Mouse (Mus musculus): ENCODE measurements at regions not wholly inside any gene's neighbourhood (a gene's known extent, or its start where the extent isn't known, plus 50 kb on each side); places are given as distances from the start of the nearest gene placed in this dataset.
"Not testable (repeated sequence)": the region's sequence is repeated elsewhere in the genome, so short reads cannot be mapped to it uniquely, and the experiment has no call there.

DNA sequence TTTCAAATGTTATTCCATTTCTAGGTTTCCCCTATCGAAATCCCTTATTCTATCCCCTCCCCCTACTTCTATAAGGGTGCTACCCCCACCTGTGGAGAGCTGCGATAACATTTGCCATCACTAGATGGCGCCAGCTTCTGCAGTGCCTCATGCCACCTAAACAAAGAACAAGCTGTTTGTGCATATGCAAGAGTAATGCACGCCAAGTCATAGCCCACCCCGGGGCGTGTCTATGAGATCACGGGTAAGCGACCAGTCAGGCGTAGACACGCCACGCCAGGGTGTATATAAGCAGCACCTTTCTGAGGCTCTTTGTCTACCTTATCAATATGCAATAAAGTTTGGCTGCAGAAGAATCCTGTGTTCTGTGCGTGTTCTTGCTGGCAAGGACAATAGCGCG is 79.6 kb downstream of the Prl2c2 start:
- Histone ChIP-seq H3K4me3 (ENCODE audit: low read depth, low read length) (no peak overlapping the region), H3K9ac (ENCODE audit: low read depth, poor library complexity, severe bottlenecking) (no peak overlapping the region), H3K27ac (ENCODE audit: insufficient read depth, low read length) (no peak overlapping the region), H3K27me3 (ENCODE audit: control insufficient read depth, insufficient read depth, low read length, poor library complexity, severe bottlenecking) (no peaks in the 10 kb centered on the region), H3K36me3 (ENCODE audit: control insufficient read depth, insufficient read depth, low read length, poor library complexity, severe bottlenecking) (no peaks in the 10 kb centered on the region), H3K9me3 (replicated peaks; ENCODE audit: control insufficient read depth, insufficient read depth, low read length, poor library complexity, severe bottlenecking) (peaks cover 50% of the 10 kb centered on the region), H3K4me1 (ENCODE audit: control insufficient read depth, insufficient read depth, low read length) (no peaks in the 10 kb centered on the region)
- no peak for TF ChIP-seq POLR2A (IDR thresholded peaks at IDR 0.05; ENCODE audit: insufficient read depth, low read length)
- peak; percentile 57 for TF ChIP-seq CTCF (IDR thresholded peaks at IDR 0.05; ENCODE audit: low read depth, low read length)
- TF ChIP-seq EP300 (IDR thresholded peaks at IDR 0.05; ENCODE audit: insufficient read depth, low read depth, low read length), result no peak

DNA sequence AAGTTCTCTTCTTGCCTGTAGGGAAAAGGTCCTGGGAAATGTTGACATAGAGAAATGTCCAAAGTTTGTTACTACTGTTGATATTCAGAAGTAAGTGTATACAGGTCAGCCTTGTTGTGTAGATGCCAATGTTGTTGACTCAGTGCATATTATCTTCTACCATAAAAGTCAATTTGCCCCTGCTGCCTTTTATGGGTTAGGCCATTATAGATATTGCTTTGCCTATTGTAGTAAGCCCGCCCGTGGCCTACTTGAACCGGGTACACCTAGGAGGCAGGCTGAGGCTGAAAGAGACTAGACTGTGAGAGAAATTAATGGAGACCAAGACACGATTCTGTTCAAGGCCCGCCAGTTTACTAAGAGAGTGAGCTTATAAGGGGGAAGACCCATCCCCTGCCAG is 92.3 kb downstream of the Prl2c2 start:
- Histone ChIP-seq H3K9ac (ENCODE audit: low read depth, poor library complexity, severe bottlenecking) (no peak overlapping the region), H3K36me3 (ENCODE audit: control insufficient read depth, insufficient read depth, low read length, poor library complexity, severe bottlenecking) (no peaks in the 10 kb centered on the region), H3K4me3 (ENCODE audit: low read depth, low read length) (no peak overlapping the region), H3K27ac (ENCODE audit: insufficient read depth, low read length) (no peak overlapping the region), H3K27me3 (ENCODE audit: control insufficient read depth, insufficient read depth, low read length, poor library complexity, severe bottlenecking) (no peaks in the 10 kb centered on the region), H3K4me1 (ENCODE audit: control insufficient read depth, insufficient read depth, low read length) (no peaks in the 10 kb centered on the region), H3K9me3 (replicated peaks; ENCODE audit: control insufficient read depth, insufficient read depth, low read length, poor library complexity, severe bottlenecking) (0 out of 2 replicates have a peak, but pooled peaks cover 2% of the 10 kb centered on the region)
- no peak for TF ChIP-seq EP300 (IDR thresholded peaks at IDR 0.05; ENCODE audit: insufficient read depth, low read depth, low read length)
- no peak for TF ChIP-seq CTCF (IDR thresholded peaks at IDR 0.05; ENCODE audit: low read depth, low read length)
- TF ChIP-seq POLR2A (IDR thresholded peaks at IDR 0.05; ENCODE audit: insufficient read depth, low read length), result no peak

DNA sequence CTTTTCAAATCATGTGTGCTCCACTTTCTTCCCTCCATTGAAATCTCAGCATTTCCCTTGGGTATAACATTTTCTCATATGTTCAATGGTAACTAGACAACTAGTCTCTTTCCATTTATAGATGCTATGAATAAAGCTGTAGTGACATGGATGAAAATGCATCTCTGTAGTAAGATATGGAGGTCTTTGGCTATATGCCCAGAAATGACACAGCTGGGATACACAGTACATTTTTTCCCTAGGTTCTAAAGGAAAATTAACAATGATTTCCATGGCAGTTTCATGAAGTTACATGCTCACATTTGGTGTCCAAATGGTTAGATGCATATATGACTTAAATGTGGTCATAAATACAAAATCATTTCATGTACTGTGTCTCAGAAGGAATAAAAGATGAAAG is 99.0 kb downstream of the Prl2c2 start:
- no peak overlapping the region for H3K27ac ChIP-seq (ENCODE audit: insufficient read depth, low read length)
- TF ChIP-seq EP300 (IDR thresholded peaks at IDR 0.05; ENCODE audit: insufficient read depth, low read depth, low read length), result no peak
- no peak for TF ChIP-seq POLR2A (IDR thresholded peaks at IDR 0.05; ENCODE audit: insufficient read depth, low read length)
- no peak for TF ChIP-seq CTCF (IDR thresholded peaks at IDR 0.05; ENCODE audit: low read depth, low read length)
- H3K27me3 ChIP-seq (ENCODE audit: control insufficient read depth, insufficient read depth, low read length, poor library complexity, severe bottlenecking), result no peaks in the 10 kb centered on the region
- H3K9ac ChIP-seq (ENCODE audit: low read depth, poor library complexity, severe bottlenecking), result no peak overlapping the region
- no peaks in the 10 kb centered on the region for H3K4me1 ChIP-seq (ENCODE audit: control insufficient read depth, insufficient read depth, low read length)
- H3K36me3 ChIP-seq (ENCODE audit: control insufficient read depth, insufficient read depth, low read length, poor library complexity, severe bottlenecking), result no peaks in the 10 kb centered on the region
- no peaks in the 10 kb centered on the region for H3K9me3 ChIP-seq (replicated peaks; ENCODE audit: control insufficient read depth, insufficient read depth, low read length, poor library complexity, severe bottlenecking)
- no peak overlapping the region for H3K4me3 ChIP-seq (ENCODE audit: low read depth, low read length)

DNA sequence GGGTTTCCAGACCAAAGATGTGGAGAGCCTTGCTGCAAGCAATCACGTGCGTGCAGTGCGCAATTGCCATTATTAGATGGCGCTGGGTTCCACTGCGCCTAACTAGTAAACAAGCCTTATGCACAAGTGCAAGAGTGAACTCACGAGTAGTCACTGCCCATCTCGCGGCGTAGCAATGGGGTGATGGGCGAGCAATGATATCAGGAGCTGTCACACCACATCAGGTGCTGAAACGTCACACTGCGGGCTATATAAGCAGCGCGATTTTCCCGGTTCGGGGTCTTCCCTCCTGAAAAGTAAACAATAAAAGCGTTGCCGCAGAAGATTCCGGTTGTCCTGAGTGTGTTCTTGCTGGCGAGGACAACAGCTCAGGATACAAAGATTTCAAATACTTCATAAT is 89.8 kb upstream of the Prl2c3 start:
- H3K27ac ChIP-seq (ENCODE audit: insufficient read depth, low read length); H3K36me3 ChIP-seq (ENCODE audit: control insufficient read depth, insufficient read depth, low read length, poor library complexity, severe bottlenecking); H3K9ac ChIP-seq (ENCODE audit: low read depth, poor library complexity, severe bottlenecking); H3K4me1 ChIP-seq (ENCODE audit: control insufficient read depth, insufficient read depth, low read length); H3K4me3 ChIP-seq (ENCODE audit: low read depth, low read length); H3K27me3 ChIP-seq (ENCODE audit: control insufficient read depth, insufficient read depth, low read length, poor library complexity, severe bottlenecking): not testable (repeated sequence)
- H3K9me3 ChIP-seq (replicated peaks; ENCODE audit: control insufficient read depth, insufficient read depth, low read length, poor library complexity, severe bottlenecking), result peaks cover 10% of the 10 kb centered on the region; the same call in 1 of the 2 replicates

DNA sequence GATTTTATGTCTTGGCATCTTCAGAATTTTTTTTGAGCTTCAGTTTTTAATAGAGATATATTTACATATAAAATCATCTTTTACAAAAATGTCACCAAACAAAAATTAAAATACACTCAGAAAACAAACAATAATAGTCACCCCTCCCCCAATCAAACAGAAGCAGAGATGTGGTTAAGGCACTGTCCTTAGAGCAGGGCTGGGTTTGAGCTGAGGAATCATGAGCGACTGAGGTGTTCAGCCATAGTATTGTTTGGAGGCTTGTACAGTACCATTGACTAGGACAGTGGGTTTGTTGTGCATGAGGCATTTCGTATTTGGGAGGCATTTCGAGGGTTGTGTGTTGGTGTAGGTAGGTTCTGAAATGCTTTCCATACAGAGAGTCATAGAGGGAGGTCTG is 79.6 kb upstream of the Prl2c3 start:
- H3K27me3 ChIP-seq (ENCODE audit: control insufficient read depth, insufficient read depth, low read length, poor library complexity, severe bottlenecking); H3K27ac ChIP-seq (ENCODE audit: insufficient read depth, low read length); H3K36me3 ChIP-seq (ENCODE audit: control insufficient read depth, insufficient read depth, low read length, poor library complexity, severe bottlenecking); H3K9ac ChIP-seq (ENCODE audit: low read depth, poor library complexity, severe bottlenecking); H3K4me3 ChIP-seq (ENCODE audit: low read depth, low read length); H3K9me3 ChIP-seq (replicated peaks; ENCODE audit: control insufficient read depth, insufficient read depth, low read length, poor library complexity, severe bottlenecking); H3K4me1 ChIP-seq (ENCODE audit: control insufficient read depth, insufficient read depth, low read length): not testable (repeated sequence)

DNA sequence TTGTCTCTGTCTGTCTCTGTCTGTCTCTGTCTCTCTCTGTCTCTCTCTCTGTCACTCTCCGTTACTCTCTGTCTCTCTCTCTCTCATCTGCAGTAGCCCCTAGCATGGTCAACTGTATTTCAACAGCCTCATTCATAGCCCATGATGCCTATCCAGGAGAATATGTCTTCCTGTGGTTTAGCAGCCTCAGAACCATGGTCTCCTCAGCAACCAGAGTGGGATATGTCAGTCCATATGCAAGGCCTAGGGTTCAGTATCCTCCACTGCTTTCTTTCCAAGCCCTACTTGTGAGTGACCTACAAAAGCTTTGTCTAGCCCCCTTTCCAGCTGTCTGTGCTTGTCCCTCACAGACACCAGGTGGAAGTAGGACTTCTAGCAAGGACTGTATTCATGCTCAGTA is 65.1 kb upstream of the Prl2c3 start:
- not testable (repeated sequence) for H3K27ac ChIP-seq (ENCODE audit: insufficient read depth, low read length); H3K9ac ChIP-seq (ENCODE audit: low read depth, poor library complexity, severe bottlenecking); H3K4me3 ChIP-seq (ENCODE audit: low read depth, low read length); H3K4me1 ChIP-seq (ENCODE audit: control insufficient read depth, insufficient read depth, low read length); H3K27me3 ChIP-seq (ENCODE audit: control insufficient read depth, insufficient read depth, low read length, poor library complexity, severe bottlenecking); H3K36me3 ChIP-seq (ENCODE audit: control insufficient read depth, insufficient read depth, low read length, poor library complexity, severe bottlenecking)
- peaks cover 28% of the 10 kb centered on the region for H3K9me3 ChIP-seq (replicated peaks; ENCODE audit: control insufficient read depth, insufficient read depth, low read length, poor library complexity, severe bottlenecking)

DNA sequence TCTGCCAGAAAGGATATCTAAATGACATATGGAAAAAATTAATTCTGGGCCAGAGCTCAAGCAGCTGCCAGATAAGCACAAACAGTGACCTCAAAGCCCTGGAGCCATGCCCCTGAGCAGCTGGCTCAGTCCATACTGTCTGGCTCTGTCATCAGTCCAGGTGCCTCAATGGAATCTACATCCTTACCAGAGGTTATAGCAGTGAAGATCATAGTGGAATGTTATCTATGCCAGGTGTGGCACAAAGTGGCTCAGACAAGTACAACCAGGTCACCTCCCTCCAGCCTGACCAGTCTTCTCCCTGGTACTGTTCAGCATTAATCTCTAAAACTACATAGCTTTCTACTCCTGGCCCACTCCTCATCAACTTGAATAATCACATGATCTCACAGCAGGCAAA is 64.4 kb upstream of the Prl2c3 start:
- Histone ChIP-seq H3K9ac (ENCODE audit: low read depth, poor library complexity, severe bottlenecking) (no peak overlapping the region), H3K27me3 (ENCODE audit: control insufficient read depth, insufficient read depth, low read length, poor library complexity, severe bottlenecking) (no peaks in the 10 kb centered on the region), H3K9me3 (replicated peaks; ENCODE audit: control insufficient read depth, insufficient read depth, low read length, poor library complexity, severe bottlenecking) (peaks cover 34% of the 10 kb centered on the region), H3K4me1 (ENCODE audit: control insufficient read depth, insufficient read depth, low read length) (no peaks in the 10 kb centered on the region), H3K27ac (ENCODE audit: insufficient read depth, low read length) (no peak overlapping the region), H3K4me3 (ENCODE audit: low read depth, low read length) (no peak overlapping the region), H3K36me3 (ENCODE audit: control insufficient read depth, insufficient read depth, low read length, poor library complexity, severe bottlenecking) (no peaks in the 10 kb centered on the region)
- TF ChIP-seq POLR2A (IDR thresholded peaks at IDR 0.05; ENCODE audit: insufficient read depth, low read length) (no peak), CTCF (IDR thresholded peaks at IDR 0.05; ENCODE audit: low read depth, low read length) (no peak), EP300 (IDR thresholded peaks at IDR 0.05; ENCODE audit: insufficient read depth, low read depth, low read length) (no peak)

DNA sequence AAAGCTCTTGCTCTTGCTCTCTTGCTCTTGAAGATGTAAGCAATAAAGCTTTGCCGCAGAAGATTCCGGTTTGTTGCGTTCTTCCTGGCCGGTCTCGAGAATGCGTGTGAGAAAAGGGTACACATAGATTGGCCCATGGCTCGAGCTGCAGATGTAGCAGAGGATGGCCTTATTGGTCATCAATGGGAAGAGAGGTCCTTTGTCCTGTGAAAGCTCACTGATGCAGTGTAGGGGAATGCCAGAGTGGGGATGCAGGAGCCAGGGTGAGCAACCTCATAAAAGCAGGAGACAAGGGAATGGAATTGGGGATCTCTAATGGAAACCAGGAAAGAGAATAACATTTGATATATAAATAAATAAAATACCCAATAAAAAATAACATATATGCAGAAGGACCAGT is 63.7 kb upstream of the Prl2c3 start:
- H3K4me3 ChIP-seq (ENCODE audit: low read depth, low read length); H3K9ac ChIP-seq (ENCODE audit: low read depth, poor library complexity, severe bottlenecking); H3K36me3 ChIP-seq (ENCODE audit: control insufficient read depth, insufficient read depth, low read length, poor library complexity, severe bottlenecking); H3K4me1 ChIP-seq (ENCODE audit: control insufficient read depth, insufficient read depth, low read length); H3K27me3 ChIP-seq (ENCODE audit: control insufficient read depth, insufficient read depth, low read length, poor library complexity, severe bottlenecking); H3K27ac ChIP-seq (ENCODE audit: insufficient read depth, low read length): not testable (repeated sequence)
- H3K9me3 ChIP-seq (replicated peaks; ENCODE audit: control insufficient read depth, insufficient read depth, low read length, poor library complexity, severe bottlenecking), result peaks cover 41% of the 10 kb centered on the region

DNA sequence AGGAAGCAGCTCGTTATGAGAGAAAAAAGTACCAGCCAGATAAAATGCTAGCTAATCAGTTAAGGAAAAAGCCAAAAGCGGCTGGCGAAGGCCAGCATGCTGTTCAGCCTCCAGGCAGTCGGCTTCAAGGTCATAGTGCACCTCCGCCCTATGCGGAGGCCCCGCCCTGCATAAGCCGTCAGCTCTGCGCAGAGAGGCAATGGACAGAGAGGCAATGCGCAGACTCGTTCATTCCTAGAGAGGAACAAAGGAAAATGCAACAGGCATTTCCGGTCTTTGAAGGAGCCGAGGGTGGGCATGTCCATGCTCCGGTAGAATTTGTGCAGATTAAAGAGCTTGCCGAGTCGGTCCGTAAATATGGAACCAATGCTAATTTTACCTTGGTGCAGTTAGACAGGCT is 61.1 kb upstream of the Prl2c3 start:
- not testable (repeated sequence) for H3K4me3 ChIP-seq (ENCODE audit: low read depth, low read length); H3K36me3 ChIP-seq (ENCODE audit: control insufficient read depth, insufficient read depth, low read length, poor library complexity, severe bottlenecking); H3K27ac ChIP-seq (ENCODE audit: insufficient read depth, low read length); H3K27me3 ChIP-seq (ENCODE audit: control insufficient read depth, insufficient read depth, low read length, poor library complexity, severe bottlenecking); H3K4me1 ChIP-seq (ENCODE audit: control insufficient read depth, insufficient read depth, low read length); H3K9ac ChIP-seq (ENCODE audit: low read depth, poor library complexity, severe bottlenecking)
- peaks cover 56% of the 10 kb centered on the region for H3K9me3 ChIP-seq (replicated peaks; ENCODE audit: control insufficient read depth, insufficient read depth, low read length, poor library complexity, severe bottlenecking)

Data from ES-Bruce4 (cell line).